8 mouse cellular contexts compared by ENCODE assay signal in genomic region chr16:17110771-17111743, GRCm38 (mm10). TPM values are rescaled to one million over a fixed set of nuclear protein-coding genes. Genes with fewer than 3 reads are reported as not detected.
DNase-seq lines count a peak whose midpoint lies in the region; TF ChIP-seq lines count a peak whose summit lies in the region.

Gene Ppil2 (minus strand): TSS chr16:17111257.

- no peak within 1 kb of the TSS for H3K27ac ChIP-seq in cortical plate, adult 2 months (ENCODE audit: insufficient read depth, low read length)

- TF ChIP-seq POLR2A in cortical plate, adult 2 months (IDR thresholded peaks at IDR 0.05; ENCODE audit: extremely low read depth, insufficient read depth, low read length) = peak; percentile 94

- DNase-seq in adipocyte (ENCODE audit: low spot score) = peak; percentile 87
- peak; percentile 55 for DNase-seq in gastrocnemius, postnatal 10 days
- peak; percentile 50 for DNase-seq in hindlimb bud, embryonic 11.5 days (ENCODE audit: extremely low spot score, low read depth, low spot score)
- DNase-seq in left cerebral cortex, adult 9 months (ENCODE audit: low spot score in 2 of 2) = peak; percentile 35 to 65
- peak; percentile 77 to 81 for DNase-seq in right cerebral cortex, adult 2 months (ENCODE audit: low spot score in 2 of 2)
- DNase-seq in urinary bladder, postnatal 25 days (ENCODE audit: low spot score) = peak; percentile 58

- H3K4me3 ChIP-seq in cortical plate, adult 2 months (ENCODE audit: insufficient read depth, low read length) = peak within 1 kb of the TSS; percentile 86
- peak within 1 kb of the TSS; percentile 99 for H3K4me3 ChIP-seq in megakaryocyte, embryonic 14.5 days (replicated peaks)

- H3K27me3 ChIP-seq in megakaryocyte, embryonic 14.5 days (replicated peaks) = no peaks in the 10 kb centered on the region

- H3K36me3 ChIP-seq in megakaryocyte, embryonic 14.5 days (replicated peaks; ENCODE audit: low read length) = peaks cover 60% of the 10 kb centered on the region

- no peaks in the 10 kb centered on the region for H3K9me3 ChIP-seq in megakaryocyte, embryonic 14.5 days

- peaks cover 3% of the 10 kb centered on the region; the same call in 1 of the 2 replicates for H3K4me1 ChIP-seq in cortical plate, adult 2 months (ENCODE audit: control insufficient read depth, insufficient read depth, low read length)
- peaks cover 24% of the 10 kb centered on the region for H3K4me1 ChIP-seq in megakaryocyte, embryonic 14.5 days

- TF ChIP-seq CTCF in cortical plate, adult 2 months (IDR thresholded peaks at IDR 0.05; ENCODE audit: extremely low read depth, insufficient read depth, low read length) = no peak

RNA-seq across cellular contexts. Expression of gene Ppil2, which starts in this region (rescaled TPM):
- 108 and 114 TPM in 2 replicates for polyA plus RNA-seq in cortical plate, adult 2 months (2012; rRNA removed)
- total RNA-seq in gastrocnemius, postnatal 10 days (2021) = 10 to 100 TPM; 31.4 to 39.7 TPM
- polyA plus RNA-seq in megakaryocyte, embryonic 14.5 days (2012; ENCODE audit: insufficient read depth, low replicate concordance) = 65.8 and 76.6 TPM in 2 replicates
